24 mouse cellular contexts compared by ENCODE assay signal in genomic region chr10:123341280-123341679, GRCm38 (mm10).
A peak's percentile ranks its signal among the peaks of the same experiment; 100 is the strongest.
DNase-seq lines count a peak whose midpoint lies in the region; TF ChIP-seq lines count a peak whose summit lies in the region.
"Had no signal": no experiment of that assay in that cellular context is flagged by ENCODE, and none has a peak within 500 bp of the region (broad histone marks: within the 10 kb centered on the region; RNA-seq: fewer than 3 reads in every experiment).

No protein-coding gene starts in this region.

- peak; percentile 40 for DNase-seq in heart, adult 11 months
- no peak for DNase-seq in heart, embryonic 10.5 days (ENCODE audit: low spot score)
- no peak for DNase-seq in layer of hippocampus, adult 2 months (ENCODE audit: low spot score in 2 of 2)
- no peak for DNase-seq in layer of hippocampus, adult 11-12 months (ENCODE audit: low spot score)
- DNase-seq in NIH3T3 (ENCODE audit: low read depth), result peak; percentile 3
- DNase-seq in retina, postnatal 1 day, result peak; percentile 61
- no peak for DNase-seq in kidney, postnatal 4 days
- DNase-seq: adrenal gland, postnatal 10 days; adrenal gland, postnatal 36 days; cerebellum, adult 18-20 months; cerebellum, adult 9-10 months; cerebellum, postnatal 14 days; forebrain, postnatal 0 days; gastrocnemius, adult 2 months; gastrocnemius, postnatal 14 days; heart, adult 18-20 months; heart, postnatal 10 days; heart, postnatal 36 days had no signal

- H3K4me3 ChIP-seq in heart, embryonic 10.5 days, result no peak overlapping the region
- H3K4me3 ChIP-seq in layer of hippocampus, adult 2 months, result no peak overlapping the region
- H3K4me3 ChIP-seq: embryonic facial prominence, embryonic 12.5 days; embryonic facial prominence, embryonic 15.5 days; gastrocnemius, adult 2 months; heart, embryonic 12.5 days; heart, embryonic 15.5 days; hindbrain, embryonic 10.5 days; hindbrain, embryonic 13.5 days had no signal

- H3K27ac ChIP-seq in heart, embryonic 10.5 days, result no peak overlapping the region
- peak overlapping the region; percentile 18; the same call in 1 of the 2 replicates for H3K27ac ChIP-seq in layer of hippocampus, adult 2 months
- H3K27ac ChIP-seq: embryonic facial prominence, embryonic 12.5 days; embryonic facial prominence, embryonic 15.5 days; gastrocnemius, adult 2 months; heart, embryonic 15.5 days; hindbrain, embryonic 10.5 days; hindbrain, embryonic 13.5 days had no signal

- H3K36me3 ChIP-seq in heart, embryonic 10.5 days, result no peaks in the 10 kb centered on the region
- H3K36me3 ChIP-seq: embryonic facial prominence, embryonic 12.5 days; embryonic facial prominence, embryonic 15.5 days; heart, embryonic 12.5 days; heart, embryonic 15.5 days; hindbrain, embryonic 10.5 days; hindbrain, embryonic 13.5 days had no signal

- no peak for TF ChIP-seq CTCF in layer of hippocampus, adult 2 months (conservative IDR thresholded peaks at IDR 0.05)

- no peaks in the 10 kb centered on the region for H3K9me3 ChIP-seq in heart, embryonic 10.5 days
- H3K9me3 ChIP-seq: embryonic facial prominence, embryonic 12.5 days; embryonic facial prominence, embryonic 15.5 days; heart, embryonic 12.5 days; heart, embryonic 15.5 days; hindbrain, embryonic 10.5 days; hindbrain, embryonic 13.5 days had no signal

- WGBS in heart, embryonic 10.5 days, result 66% methylated on average over 5 of the region's 5 CpGs

- no peaks in the 10 kb centered on the region for H3K4me1 ChIP-seq in heart, embryonic 10.5 days
- H3K4me1 ChIP-seq: embryonic facial prominence, embryonic 12.5 days; embryonic facial prominence, embryonic 15.5 days; heart, embryonic 12.5 days; heart, embryonic 15.5 days; hindbrain, embryonic 10.5 days; hindbrain, embryonic 13.5 days had no signal

- no peaks in the 10 kb centered on the region for H3K27me3 ChIP-seq in heart, embryonic 10.5 days (ENCODE audit: insufficient read depth, poor library complexity, severe bottlenecking)
- H3K27me3 ChIP-seq: embryonic facial prominence, embryonic 12.5 days; embryonic facial prominence, embryonic 15.5 days; heart, embryonic 12.5 days; heart, embryonic 15.5 days; hindbrain, embryonic 13.5 days had no signal

Comparison
In these comparisons a context has a peak if more than half of its experiments do, and no peak if none do; other contexts are left out.
1. DNase-seq: peak in heart, adult 11 months (single experiment), NIH3T3 (single experiment) and retina, postnatal 1 day (single experiment); none in heart, embryonic 10.5 days (single experiment), layer of hippocampus, adult 2 months (0 of 2), layer of hippocampus, adult 11-12 months (single experiment) and kidney, postnatal 4 days (0 of 2).